Mouse (Mus musculus) central nervous system, embryonic 11.5 days (tissue): Measurements from ENCODE around the gene Ppp2r5d. TPM values are rescaled to one million over a fixed set of nuclear protein-coding genes. Genes with fewer than 3 reads are reported as not detected.

Experiments used
- polyA plus RNA-seq: library from polyadenylated mRNA; depleted of rRNA; stranded (reverse); fragments of >200 nt; gene quantifications from 2 replicates; pipeline ENCODE4 v1.2.3, GENCODE M21; 2012; rRNA removed

The Ppp2r5d gene
- polyA plus RNA-seq = 106 and 117 TPM in 2 replicates

DNA sequence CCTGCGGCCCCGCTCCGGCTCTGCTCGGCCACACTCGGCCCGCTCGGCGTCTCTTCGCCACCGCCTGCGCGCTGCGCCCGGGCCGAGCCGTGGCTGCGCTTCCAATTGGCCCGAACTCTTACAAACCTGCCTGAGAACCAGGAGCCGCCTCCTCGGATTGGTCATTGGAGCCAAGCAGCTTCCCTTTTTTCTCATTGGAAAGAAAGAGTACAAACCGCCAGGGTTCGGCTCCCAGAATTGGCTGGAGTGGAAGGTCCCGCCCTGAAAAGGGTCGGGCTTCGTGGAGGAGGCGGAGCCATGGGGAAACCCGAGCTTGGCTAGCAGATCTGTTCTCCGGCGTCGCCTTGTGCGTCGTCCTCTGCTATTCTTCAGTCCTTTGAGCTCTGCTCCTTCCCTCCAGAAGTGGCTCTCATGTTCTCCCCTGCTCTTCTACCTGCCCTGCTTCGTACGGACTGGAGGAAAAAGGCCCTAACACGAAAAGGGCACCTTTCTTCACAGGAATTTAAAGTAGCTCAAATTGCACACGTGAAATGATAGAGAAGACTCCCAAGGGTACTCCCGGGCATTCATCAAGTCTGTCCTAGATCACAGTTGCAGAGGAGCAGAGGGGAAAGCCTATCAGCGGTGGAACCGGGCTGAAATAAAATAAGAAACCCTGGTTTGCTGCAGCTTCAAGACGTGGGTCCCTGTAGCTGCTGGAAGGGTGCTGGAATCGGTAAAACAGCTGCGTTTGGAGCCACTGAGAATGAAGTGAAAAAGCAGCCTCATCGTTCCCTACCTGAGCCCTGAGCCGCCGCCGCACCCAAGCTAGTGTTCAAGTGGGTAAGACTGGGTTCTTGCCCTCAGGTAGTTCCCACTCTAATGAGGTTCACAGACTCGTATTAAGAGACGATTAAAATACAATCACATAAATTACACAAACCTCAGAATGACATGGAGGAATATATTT lies at the start of gene Ppp2r5d:
Ppp2r5d (minus strand) TSS at position 225 of the 949 bp plus-strand sequence.

DNA sequence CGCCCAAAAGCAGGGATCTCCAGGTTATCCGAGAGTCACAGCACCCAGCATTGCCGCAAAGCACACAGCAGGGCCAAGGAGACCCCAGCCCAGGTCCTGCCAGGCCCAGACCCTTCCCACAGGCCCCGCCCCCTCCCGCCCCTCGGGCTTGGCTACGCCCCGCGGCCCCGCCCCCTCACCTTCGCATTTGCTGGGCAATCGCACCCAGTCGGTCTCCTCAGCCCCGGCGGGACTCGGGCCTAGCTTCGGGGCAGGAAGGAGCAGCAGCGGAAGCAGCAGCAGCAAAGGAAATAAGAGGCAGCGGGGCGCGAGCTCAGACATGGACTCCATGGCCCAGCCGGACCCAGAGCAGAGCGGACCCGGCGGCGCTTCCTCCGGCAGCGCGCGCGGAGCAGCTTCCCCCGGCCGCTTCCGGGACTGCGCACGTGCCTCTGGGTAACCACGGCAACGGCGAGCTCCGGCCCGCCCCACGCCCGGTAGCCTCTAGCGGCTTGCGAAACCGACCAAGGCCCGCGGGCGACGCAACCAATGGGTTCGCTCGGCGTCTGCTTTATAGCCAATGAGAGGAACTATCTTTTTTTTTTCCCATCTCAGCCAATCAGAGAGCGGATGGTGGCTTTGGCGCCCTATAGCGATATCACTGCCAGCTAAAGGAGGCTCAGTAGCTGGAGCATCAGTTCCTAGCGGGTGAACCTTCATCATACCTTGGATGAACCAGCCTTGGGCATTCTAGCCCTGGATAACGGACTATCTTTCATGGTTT lies 47.1 kb upstream of the Ppp2r5d start, which contains the start of gene Cnpy3:
Cnpy3 (minus strand) TSS at position 421 of the 763 bp plus-strand sequence.

DNA sequence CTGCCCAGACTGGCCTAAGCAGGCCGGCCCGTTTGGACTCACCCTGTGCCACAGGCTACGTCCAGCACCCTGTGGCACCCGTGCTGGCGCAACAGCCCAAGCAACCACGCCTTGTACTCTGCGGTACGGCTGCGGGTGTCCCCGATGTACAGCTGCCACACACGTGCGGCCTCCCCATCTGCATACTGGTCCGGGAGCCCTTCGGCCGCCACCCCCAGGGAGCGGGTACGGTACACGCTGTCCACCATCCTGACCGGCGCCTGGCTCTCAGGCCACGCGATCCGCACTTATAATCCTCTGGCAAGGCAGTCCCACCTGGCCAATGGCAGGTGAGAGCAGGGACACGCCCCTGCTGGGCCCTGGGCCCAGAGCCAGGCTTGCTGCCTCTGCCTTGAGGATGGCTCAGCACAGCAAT lies 24.0 kb upstream of the Ppp2r5d start, which contains the start of gene Gnmt:
Gnmt (minus strand) TSS at position 265 of the 415 bp plus-strand sequence.

DNA sequence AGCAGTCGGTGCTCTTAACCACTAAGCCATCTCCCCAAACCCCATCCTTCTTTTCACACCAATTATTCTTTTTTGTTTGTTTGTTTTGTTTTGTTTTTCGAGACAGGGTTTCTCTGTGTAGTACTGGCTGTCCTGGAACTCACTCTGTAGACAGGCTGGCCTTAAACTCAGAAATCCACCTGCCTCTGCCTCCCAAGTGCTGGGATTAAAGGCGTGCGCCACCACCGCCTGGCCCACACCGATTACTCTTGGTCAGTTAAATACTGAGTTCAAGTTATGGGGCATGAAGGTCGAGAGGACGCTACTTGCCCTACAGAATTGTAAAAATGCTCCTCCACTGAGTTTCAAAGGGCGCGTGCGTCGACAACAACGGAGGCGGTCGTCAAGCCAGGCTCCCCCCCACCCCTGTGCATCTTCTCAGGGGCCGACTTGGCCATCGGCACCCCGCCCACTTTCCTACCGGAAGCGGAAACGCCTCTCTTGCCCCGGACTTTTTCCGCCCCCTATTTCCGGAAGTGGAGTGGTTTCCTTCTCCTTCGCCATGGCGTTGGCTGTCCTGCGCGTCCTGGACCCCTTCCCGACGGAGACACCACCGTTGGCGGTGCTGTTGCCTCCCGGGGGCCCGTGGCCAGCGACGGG lies 6.2 kb upstream of the Ppp2r5d start, which contains the start of gene Pex6:
Pex6 (plus strand) TSS at position 505 of the 639 bp plus-strand sequence.

DNA sequence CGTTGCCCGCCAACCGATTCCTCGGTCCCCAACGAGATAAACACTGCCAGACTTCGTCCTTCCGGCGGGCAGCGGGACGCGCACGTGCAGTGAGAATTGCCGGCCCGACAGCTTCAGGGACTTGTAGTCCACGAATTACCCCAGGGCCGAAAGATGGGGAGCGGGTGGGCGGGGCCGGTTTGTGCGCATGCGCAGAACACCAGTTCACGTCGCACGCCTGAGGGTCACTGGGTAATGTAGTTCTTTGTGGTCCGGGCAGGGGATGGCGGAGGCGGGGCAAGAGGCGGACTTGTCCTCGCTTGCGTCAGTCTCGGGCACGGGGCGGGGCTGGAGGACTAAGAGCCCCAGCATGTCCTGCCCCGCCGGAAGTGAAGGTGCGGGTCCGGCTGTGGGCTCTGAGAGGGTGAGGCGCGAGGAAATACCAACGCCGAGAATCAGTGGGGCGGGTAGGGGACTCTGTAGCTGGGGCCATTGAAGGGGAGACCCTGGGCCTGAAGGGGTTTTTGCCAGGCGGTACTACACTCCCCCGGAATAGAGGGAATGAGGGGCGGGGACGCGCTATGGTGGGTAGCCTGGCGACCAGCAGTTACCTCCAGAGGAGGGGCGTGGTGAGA lies 24.0 kb downstream of the Ppp2r5d start, which contains the start of gene Klhdc3:
Klhdc3 (minus strand) TSS at position 155 of the 614 bp plus-strand sequence.

DNA sequence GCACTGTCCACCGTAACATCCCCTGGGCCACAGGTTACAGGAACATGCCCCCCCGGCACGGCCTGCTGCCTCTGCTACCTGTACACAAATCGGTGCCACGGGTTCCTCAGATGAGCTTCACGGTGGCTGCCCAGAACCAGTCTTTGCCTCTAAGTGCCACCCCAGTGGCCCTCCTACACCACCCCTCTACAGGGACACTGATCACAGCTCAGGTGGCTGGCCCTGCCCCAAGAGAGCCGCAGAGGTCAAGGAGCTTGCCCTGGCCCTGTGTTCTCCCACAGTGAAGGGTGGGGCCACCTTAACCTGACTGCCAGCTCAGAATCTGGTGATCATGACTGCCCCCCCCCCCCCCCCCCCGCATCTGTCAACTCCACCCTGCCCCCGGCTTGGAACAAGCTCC lies 26.5 kb downstream of the Ppp2r5d start, which contains the start of gene Mea1:
Mea1 (plus strand) TSS at position 378 of the 400 bp plus-strand sequence.

DNA sequence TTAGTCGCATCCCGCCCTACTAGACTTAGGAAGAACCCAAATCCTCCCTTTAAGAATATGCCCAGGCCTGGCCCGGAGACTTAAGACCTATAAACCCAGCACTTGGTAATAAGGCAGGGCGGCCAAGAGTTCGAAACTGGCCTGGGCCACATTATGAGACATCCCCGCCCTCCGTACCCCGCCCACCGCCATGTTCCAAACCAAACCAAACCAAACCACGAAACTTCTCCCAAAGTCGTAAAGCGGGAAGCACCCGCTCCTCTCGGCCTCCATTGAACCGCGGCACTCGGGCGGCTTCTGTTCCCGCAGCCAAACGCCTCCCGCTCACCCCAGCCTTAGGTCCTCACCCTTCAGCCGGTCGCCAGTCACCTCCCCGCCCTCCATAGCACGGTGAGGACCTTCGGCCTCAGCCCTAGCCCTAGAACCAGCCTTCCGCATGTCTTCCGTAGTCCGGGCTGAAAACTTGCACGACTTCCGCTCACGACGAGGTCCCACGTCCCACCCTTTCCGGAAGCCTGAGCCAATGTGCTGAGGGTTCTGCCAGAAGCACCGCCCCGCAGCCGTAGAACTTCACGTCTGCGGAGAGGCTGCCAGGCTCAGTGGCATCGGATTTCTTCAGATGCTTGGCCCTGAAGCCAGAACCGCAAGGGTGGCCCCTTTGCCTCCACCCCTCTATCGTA lies 30.9 kb downstream of the Ppp2r5d start, which contains the start of gene Rrp36:
Rrp36 (minus strand) TSS at position 503 of the 680 bp plus-strand sequence.

DNA sequence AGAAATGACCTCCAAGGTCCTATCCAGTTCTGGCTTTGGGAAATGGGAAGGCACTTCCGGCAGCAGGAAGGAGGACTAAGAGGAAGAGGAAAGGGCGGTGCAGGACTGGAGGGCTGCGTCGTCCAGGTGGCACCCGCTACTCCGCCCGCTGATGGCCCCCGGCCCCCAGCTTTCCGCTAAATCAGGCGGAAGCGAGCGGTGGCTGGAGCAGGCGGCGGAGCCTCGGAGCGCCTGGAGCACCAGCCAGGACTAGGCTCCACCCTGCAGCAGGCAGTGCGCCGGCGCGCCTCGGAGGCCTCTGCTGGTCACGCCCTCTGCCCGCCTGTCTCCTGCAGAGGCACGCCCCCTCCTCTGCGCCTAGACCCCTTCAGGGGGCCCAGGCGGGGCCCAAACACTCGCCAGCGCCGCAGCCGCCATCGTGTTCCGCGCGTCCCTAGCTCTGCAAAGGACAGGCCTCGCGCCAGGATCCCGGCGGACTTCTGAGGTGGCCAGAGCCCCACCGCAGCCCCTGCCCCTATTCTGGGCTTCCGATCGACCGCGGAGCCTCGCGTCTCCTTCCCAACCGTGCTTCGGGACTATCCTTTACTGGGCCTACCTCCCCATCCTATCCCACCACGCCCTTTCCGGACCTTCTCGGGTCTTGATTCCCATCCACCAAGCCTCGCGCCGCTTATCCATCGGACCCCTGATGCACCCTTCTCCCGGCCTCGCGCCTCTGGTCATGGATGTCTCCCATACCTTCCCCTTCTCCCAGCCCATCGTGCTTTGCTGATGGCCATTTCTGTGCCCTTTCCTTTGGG lies 54.5 kb downstream of the Ppp2r5d start, which contains the start of gene Cul7:
Cul7 (plus strand) TSS at position 106 of the 800 bp plus-strand sequence.

DNA sequence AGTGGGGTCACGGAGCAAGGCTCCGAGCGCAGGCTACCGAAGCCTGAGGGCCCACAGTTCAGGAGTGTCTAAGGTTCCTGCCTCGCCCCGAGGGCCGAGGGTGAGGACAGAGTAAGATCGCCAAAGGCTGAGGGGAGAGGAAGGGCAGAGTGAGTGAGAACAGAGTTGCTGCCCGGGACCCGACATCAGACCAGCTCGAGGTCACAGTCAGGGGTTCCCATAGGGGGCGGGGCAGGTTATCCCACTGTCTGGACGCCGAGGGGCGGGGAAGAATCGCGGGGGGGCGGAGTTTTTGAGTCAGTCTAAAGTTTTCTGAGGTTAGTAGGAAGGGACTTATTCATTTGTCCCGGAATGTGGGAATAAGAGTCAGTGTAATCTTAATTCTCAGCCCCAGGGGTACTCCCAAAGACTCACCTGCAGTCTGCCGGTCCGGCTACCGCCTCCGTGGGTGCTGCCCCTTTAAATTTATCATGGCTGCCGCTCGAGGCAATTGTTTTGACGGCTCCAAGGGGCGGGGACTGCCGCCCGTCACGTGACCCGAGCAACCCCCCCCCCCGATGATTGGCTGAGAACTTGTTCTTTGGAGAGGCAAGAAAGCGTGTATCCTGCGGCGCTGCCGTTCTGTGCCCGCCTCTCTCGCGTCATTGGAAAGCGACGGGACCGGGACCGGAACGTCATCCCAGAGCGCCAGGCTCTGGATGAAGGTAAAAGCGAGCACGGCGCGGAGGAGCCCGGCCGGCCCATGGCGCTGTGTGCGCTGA lies 59.2 kb downstream of the Ppp2r5d start, which contains the start of the genes Klc4 and Mrpl2:
Klc4 (minus strand) TSS at position 462 of the 761 bp plus-strand sequence.
Mrpl2 (plus strand) TSS at position 669 of the 761 bp plus-strand sequence.

Other genes with a start within 250 kb of the Ppp2r5d start
- gene Ttbk1, start 217.4 kb downstream of the Ppp2r5d start, polyA plus RNA-seq = 8.5 and 13.5 TPM in 2 replicates
- 48.0 and 86.4 TPM in 2 replicates for gene Dnph1, start 208.4 kb downstream of the Ppp2r5d start, polyA plus RNA-seq
- 16.7 and 24.6 TPM in 2 replicates for gene Cul9, start 158.7 kb downstream of the Ppp2r5d start, polyA plus RNA-seq
- 34.7 and 64.2 TPM in 2 replicates for gene Srf, start 148.9 kb downstream of the Ppp2r5d start, polyA plus RNA-seq
- 40.7 and 60.1 TPM in 2 replicates for gene Ptk7, start 75.6 kb downstream of the Ppp2r5d start, polyA plus RNA-seq
- 25.8 and 35.8 TPM in 2 replicates for gene Klc4, start 59.1 kb downstream of the Ppp2r5d start, polyA plus RNA-seq
- 63.5 and 65.5 TPM in 2 replicates for gene Mrpl2, start 58.9 kb downstream of the Ppp2r5d start, polyA plus RNA-seq
- gene Cul7, start 54.8 kb downstream of the Ppp2r5d start, polyA plus RNA-seq = 89.0 and 89.5 TPM in 2 replicates
- gene Rrp36, start 30.8 kb downstream of the Ppp2r5d start, polyA plus RNA-seq = 43.1 and 50.9 TPM in 2 replicates
- gene Mea1, start 26.3 kb downstream of the Ppp2r5d start, polyA plus RNA-seq = 117 and 118 TPM in 2 replicates
- 94.0 and 115 TPM in 2 replicates for gene Klhdc3, start 24.2 kb downstream of the Ppp2r5d start, polyA plus RNA-seq
- 33.4 and 35.8 TPM in 2 replicates for gene Pex6, start 6.4 kb upstream of the Ppp2r5d start, polyA plus RNA-seq
- 0.88 and 1.5 TPM in 2 replicates for gene Gnmt, start 24.1 kb upstream of the Ppp2r5d start, polyA plus RNA-seq
- gene Cnpy3, start 47.1 kb upstream of the Ppp2r5d start, polyA plus RNA-seq = 45.3 and 56.8 TPM in 2 replicates
- gene Ptcra, start 58.6 kb upstream of the Ppp2r5d start, polyA plus RNA-seq = 0.16 and 0.22 TPM in 2 replicates
- 39.4 and 41.2 TPM in 2 replicates for gene 2310039H08Rik, start 67.5 kb upstream of the Ppp2r5d start, polyA plus RNA-seq
- 145 and 156 TPM in 2 replicates for gene Rpl7l1, start 77.6 kb upstream of the Ppp2r5d start, polyA plus RNA-seq
- 7.2 and 11.8 TPM in 2 replicates for gene Bicral, start 153.4 kb upstream of the Ppp2r5d start, polyA plus RNA-seq
- gene Tbcc, start 185.6 kb upstream of the Ppp2r5d start, polyA plus RNA-seq = 31.5 and 56.9 TPM in 2 replicates
- not detected in 2 replicates for gene Prph2, start 205.3 kb upstream of the Ppp2r5d start, polyA plus RNA-seq